Mouse (Mus musculus) erythroblast, embryonic 14.5 days (primary cell): ENCODE results near the gene Hoxb7.

Source experiments
- GATA1 ChIP-seq: IDR thresholded peaks from 2 replicates; pipeline ENCODE4 v1.6.1; 2012; ENCODE audit warnings: low read length, inconsistent platforms, mixed read lengths
- TAL1 ChIP-seq: IDR thresholded peaks from 3 replicates; pipeline ENCODE4 v1.6.1; 2012; ENCODE audit warnings: low read length, inconsistent platforms, mixed read lengths

GRCm38 (mm10) chr11:96316696-96317607 is 30.5 kb downstream of the Hoxb7 start:
- no peak for TF ChIP-seq GATA1
- TF ChIP-seq TAL1: no peak
